Mouse (Mus musculus): Measurements from ENCODE around the gene Coa3.
A peak's percentile ranks its signal among the peaks of the same experiment; 100 is the strongest.
"Not testable (repeated sequence)": the region's sequence is repeated elsewhere in the genome, so short reads cannot be mapped to it uniquely, and the experiment has no call there.

Gene Coa3

DNA sequence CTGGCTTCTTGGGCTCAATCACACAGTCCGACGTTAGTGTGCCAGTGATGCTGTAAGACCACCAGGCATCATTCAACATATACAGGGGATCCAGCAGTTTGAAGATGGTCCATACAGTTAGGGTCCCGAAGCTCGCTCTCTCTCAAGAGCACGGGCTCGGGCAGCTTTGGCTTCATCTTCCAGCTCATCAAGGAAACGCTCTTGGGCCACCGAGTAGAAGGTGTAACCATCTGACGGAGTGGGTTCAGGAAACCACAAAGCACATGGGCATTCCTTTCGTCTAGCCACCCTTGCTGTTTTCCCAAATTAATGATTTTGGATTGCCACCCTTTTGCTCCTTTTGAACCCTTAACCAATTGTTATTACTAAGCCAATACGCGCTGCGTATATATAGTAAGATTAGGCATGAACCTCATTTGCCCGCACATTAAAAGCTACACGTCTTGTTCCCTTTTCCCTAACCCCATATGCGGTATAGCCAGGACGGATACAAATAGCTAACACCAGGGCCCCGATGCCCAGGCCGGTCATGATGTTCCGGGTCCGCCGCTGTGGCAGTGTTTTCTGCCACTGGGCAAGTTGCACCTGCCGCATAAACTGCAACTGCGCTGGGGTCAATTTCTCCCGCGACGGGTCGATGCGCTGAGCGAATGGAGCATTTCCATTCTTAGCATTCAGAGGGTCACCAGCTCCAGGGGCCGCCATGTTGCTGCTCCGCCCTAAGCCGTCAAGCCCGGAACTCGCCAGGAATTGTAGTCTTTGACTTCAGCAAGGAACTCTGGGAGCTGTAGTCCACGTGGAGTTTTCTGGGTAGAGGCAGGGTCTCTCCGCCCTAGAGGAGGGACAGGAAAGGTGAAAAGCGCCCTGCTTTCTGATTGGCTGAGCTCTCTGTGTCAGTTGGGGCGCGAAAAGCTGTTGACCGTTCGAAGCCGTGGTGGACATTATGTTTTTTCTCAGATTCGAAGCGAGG, at the start of gene Coa3, which contains the start of gene Cntd1:
Coa3 (minus strand) TSS at position 892 of the 970 bp plus-strand sequence.
Cntd1 (plus strand) TSS at position 790 of the 970 bp plus-strand sequence.
- DNase-seq: peak; percentile 98

DNA sequence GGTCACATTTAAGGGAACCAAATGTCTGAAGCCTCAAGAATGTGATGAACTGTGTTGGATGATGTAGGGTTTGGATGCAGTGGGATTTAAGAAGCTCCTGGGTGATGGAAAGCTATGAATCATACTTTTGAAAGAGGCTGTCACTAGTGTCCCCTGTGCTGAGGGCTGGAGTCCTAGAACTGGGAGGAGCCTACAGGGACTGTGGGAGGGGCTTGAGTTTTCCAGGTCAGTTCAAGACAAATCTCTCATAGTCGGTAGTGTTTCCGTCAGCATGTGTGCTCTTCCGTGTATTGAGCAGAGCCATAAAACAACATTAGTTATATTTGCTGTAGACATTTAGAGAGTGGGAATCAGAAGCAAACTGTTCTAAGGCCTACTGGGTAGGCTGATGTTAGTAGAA, 48.4 kb upstream of the Coa3 start:
- peak; percentile 34 for DNase-seq

DNA sequence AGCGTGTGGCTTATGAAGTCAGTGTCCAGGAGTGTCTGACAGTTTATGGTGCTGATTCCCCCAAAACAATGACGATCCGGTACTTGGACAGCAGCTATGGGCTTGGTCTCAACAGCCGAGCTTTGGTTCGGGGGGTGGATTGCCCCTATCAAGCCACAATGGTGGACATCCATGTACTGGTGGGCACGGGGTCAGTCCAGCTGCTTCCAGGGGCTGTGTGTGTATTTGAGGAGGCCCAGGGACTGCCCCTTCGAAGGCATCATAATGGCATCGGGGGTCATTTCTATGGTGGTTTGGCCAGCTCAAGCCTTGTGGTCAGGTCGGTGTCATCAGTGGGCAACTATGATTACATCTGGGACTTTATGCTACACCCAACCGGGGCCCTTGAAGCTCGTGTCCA, 47.2 kb upstream of the Coa3 start:
- no peak for DNase-seq

DNA sequence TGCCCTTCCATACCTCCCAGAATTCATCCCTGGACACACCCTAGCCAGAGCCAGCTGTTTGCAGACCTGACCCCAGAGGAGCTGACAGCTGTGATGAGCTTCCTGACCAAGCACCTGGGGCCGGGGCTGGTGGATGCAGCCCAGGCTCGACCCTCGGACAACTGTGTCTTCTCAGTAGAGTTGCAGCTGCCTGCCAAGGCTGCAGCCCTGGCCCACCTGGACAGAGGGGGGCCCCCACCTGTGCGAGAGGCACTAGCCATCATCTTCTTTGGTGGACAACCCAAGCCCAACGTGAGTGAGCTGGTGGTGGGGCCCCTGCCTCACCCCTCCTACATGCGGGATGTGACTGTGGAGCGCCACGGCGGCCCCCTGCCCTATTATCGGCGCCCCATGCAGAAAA, 46.3 kb upstream of the Coa3 start:
- not testable (repeated sequence) for DNase-seq

DNA sequence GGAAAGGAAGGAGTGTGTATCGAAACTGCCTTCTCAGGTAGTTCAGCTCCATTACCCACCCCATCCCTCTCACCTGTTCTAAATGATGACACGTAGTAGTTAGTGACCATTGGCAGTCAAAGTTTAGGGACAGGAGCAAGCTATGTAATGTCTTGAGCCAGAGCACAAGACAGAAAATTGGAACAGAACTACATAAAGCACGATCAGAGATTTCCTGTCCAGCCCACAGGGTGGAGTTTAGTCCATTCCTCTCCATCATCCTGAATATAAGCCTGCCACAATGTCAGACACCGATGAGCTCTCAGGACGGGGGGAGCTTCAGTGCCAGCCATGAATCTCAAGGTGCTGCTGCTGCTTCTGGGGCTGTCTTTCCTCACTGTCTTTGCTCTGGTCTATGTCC, 45.8 kb upstream of the Coa3 start, which contains the start of gene Aoc2:
Aoc2 (plus strand) TSS at position 301 of the 400 bp plus-strand sequence.
- no peak for DNase-seq

DNA sequence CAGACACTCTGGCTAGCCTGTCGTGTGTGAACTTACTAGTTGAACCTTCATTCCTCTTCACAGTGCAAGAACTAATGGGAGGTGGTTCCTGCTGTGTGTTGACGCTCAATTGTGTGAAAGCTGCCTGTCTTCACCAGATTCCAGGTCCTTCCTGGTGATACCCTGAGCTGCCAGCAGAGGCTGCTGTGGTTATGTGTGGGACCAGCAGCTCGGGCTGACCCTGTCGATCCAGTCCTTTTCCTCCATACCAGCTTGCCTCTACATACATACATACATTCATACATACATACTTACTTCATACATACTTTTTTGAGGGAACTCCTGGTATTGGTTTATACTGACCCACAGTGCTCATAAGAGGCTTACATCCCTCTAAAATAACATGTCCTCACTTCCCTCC, 44.7 kb upstream of the Coa3 start:
- DNase-seq: peak; percentile 75

DNA sequence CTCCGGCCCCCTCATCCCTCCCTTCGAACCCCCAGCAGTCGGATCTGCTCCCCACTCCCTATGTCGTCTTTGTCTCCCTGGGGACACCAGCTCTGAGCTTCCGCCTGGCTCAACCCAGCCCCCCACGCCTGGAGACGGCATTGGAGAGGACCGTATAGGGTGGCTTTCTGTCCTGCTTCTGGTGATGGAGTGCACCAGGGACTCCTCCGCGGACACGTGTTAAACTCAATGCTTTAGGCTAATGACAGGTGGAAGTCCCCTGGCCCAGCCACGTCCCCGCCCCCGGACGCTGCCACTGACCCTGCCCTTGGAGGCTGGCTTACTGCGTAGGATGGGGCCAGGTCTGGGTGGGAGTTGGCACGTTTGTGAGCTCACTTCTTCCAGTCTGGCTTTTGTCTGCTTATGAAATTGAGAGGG, 37.6 kb upstream of the Coa3 start:
- no peak for DNase-seq

DNA sequence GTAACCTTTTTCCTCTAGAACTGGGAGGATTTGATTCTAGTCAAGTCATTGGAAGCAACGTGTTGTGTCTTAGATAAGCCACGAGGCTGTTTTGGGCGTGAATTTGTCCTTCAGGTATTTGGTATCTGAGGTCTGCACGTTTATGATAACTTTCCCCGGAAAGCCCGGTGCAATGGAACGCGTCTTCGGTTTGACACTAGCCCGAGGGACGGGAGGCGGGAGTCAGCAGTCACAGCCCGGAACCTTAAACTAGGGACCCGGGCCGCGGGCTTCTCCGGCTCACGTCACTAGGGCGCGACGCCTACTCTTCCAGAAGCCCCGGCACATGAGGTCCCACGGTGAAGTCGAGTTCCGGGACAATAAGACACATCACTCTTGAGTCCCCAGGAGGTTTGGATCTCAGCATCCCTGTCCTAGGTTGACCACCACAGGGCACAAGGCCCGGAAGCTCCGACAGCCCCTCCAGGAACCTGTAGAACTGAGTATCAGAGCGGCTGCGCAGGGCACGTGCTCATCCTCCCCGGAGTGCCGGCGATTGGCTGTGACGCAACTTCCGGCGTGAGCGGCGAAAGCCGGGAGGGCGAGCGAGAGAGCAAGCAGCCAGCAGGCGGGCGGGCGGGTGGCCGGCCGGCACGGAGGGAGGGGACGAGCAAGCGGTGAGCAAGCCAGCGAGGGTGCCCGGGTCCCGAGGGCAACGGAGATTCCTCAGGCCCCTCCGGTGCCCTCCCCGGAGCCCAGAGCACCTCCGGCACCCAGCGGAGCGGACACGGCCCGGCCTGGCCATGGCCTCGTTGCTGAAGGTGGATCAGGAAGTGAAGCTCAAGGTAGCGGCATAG, 37.0 kb upstream of the Coa3 start, which contains the start of gene Psme3:
Psme3 (plus strand) TSS at position 549 of the 836 bp plus-strand sequence.
- DNase-seq: peak; percentile 97

DNA sequence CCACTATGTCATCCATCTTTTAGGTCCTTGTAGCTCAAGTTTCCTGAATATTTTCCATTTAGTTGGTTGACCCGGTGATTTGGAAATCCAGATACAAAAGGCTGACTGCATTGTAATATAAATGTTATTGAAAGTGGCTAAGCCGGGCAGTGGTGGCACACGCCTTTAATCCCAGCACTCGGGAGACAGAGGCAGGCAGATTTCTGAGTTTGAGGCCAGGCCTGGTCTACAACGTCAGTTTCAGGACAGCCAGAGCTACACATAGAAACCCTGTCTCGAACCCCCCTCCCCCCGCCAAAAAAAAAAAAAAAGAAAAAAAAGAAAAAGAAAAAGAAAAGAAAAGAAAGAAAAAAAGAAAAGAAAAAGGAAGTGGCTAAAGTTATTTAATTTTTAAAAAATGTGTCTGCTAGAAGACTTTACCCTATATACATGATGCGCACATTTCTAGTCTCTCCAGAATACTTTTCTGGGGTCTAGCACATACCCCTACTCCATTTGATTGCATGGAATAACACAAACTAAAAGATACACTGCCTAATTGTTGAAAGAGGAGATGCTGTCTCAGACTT, 36.3 kb upstream of the Coa3 start:
- DNase-seq: no peak

DNA sequence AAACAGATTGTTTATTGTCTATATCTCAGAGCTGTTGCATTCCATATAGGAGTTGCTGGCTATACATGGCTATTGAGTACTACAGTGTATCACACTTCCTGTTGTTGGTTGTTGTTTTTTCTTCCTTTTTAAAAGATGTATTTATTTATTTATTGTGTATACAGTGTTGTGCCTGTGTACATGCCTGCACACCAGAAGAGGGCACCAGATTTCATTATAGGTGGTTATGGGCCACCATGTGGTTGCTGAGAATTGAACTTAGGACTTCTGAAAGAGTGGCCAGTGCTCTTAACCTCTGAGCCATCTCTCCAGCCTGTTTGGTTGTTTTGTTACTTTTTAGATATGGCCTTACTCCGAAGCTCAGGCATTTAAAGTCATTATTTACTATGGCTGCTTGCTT, 35.7 kb upstream of the Coa3 start:
- no peak for DNase-seq

DNA sequence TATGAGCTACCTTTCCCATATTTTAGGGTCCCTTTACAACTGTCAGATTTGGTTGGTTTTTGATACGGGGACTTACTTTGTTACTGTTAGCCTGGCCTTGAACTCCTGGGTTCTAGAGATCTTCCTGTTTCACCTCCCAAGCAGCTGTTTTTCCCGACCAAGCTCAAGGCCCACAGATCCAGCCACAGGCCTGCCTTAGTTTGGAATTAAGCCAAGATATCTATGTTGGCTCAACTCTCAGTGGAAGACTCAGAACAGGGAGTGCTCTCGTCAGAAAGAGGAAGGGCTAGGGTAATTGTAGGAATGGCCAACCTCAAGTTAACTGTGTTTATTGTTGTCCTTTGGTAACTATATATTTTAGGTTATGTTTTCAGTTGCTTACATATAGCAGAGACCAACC, 33.2 kb upstream of the Coa3 start:
- no peak for DNase-seq

DNA sequence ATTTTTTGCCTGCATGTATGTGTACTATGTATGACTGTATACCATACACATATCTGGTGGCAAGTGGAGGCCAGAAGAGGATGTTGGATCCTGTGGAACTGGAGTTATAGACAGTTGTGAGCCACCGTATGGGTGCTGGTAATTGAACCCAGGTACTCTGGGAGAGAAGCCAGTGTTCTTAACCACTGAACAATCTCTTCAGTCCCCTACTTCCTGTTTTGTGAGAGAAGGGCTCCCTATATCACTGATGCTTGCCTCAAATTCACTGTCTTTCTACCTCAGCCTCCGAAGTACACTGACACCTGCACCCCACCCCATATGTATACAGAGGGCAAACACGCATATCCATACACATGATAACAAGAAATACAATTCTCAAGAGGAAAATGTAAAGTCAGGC, 32.2 kb upstream of the Coa3 start:
- DNase-seq: no peak

DNA sequence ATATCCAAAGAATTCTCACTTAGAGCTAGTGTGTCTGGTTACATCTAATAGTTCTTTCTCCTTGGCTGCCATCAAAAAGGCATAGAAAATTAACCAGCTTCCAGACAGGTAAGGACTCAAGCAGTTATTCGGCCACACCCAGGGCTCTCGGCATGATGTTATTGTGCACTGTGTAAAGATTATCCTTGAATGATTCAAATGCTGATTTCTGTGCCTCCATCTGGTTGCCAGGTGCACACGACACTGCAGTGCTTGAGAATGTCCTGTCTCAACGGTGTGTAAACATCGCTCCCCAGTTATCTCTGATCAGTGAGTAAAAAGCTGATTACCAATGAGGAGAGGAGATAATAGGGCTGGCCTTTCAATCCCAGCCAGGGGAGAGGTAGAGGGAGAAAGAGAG, 28.8 kb upstream of the Coa3 start:
- no peak for DNase-seq

DNA sequence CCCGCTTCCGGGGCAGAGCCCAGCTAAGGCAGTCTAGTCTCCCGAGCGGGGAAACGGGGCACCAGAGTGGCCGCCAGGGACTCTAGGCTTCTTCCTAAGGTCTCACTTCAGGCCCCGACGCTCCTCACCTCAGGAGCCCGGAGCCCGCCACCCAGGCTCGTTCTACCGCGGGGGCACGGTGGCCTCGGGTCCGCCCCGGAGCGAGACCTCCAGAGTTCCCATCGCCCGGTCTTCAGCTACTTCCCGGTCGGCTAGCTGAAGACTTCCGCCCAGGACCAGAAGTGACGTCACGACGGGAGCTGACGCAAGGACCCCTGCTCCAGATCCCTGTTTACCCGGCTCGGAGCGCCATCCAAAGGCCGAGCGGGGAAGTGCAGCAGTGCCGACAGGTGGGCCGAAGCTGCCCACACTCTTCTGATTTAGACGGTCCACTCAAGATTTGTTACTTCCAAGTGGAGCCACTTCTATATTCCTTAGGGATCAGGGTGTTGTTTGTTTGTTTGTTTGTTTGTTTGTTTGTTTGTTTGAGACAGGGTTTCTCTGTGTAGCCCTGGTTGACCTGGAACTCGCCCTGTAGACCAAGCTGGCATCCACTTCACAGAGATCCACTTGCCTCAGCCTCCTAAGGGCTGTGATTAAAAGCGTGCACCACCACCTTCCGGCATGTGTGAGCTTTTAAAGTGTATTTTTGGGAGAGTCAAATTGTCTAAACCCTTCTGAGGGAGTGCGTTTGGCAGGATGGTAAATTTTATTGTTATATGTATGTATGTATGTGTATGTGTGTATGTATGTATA, 23.3 kb upstream of the Coa3 start, which contains the start of gene Becn1:
Becn1 (minus strand) TSS at position 283 of the 795 bp plus-strand sequence.
- peak; percentile 97 for DNase-seq

DNA sequence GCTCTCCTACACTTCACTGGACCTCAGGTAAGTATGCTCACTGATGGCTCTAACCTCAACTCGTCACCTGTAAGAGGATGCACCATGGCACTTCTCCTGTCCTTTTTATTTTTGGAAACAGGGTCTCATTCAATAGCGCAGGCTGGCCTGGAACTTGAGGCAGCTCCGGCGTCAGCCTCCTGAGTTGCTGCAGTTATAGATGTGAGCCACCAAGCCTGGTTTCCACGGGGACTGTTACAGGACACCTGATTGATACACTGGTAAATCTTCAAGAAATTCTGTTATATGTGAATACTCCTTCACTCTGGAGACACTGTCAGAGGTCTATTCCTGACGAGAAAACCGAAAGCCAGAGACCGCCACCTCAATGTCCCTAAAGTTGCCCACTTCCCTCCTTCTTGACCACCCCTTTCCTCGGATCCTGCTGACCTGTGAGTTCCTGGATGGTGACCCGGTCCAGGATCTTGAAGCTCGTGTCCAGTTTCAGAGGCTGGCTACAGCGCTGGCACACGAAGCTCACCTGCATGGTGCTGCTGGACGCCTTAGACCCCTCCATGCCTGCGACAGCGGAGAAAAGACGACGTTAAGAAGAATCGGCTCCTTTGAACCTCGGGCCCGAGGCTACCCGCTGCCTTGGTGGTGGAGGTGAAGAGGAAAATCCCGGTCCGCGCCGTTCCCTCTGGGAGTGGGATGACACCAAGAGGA, 22.5 kb upstream of the Coa3 start:
- DNase-seq: no peak

DNA sequence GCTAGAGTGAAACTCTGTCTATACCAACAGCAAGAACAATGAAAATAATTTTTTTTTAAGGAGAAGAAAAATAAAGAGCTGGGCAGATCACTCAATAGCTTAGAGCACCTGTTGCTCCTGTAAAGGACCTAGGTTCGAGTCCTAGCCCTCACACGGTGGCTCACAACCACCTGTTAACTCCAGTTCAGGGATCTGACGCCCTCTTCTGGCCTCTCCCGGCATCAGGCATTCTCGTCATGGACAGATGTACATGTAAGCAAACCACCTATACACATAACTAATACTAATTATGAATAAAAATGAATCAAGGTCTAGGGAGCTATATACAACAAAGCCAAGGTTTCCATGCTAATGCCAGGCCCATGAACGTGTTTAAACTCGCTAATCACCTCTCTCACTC, 22.0 kb upstream of the Coa3 start:
- DNase-seq: no peak

DNA sequence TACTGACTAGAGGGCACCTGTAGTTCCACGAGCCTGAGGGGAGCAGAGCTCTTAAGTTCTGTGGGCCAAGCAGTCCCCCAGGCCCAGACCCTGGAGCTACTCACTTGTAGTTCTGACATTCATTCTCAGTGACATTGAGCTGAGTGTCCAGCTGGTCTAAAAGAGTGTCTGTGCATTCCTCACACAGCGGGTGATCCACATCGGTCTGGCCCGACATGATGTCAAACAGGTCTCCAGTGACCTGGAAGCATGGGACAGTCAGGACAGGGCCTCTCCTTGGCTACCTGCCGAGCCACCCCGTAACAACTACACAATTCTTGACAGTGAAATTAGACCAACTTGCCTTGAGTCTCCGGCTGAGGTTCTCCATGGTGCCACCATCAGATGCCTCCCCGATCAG, 16.3 kb upstream of the Coa3 start:
- peak; percentile 55 for DNase-seq

DNA sequence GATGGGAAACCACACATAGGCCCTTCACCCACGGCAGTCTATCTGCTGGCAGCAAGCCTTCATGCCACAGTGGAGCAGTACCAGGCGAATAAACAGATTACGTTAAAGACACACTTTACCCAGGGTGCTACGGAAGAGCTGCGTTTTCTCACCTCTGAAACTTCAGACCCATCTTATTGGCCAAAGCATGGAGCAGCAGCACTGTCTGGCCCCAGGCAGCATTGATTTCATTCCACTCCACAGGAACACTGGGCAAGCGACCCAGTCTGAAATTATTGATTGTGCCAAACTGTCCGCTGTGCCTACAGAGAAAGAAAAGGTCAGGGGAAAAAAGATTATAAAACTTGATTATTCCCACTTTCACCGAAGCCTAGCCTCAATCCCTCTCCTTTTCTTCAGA, 12.3 kb upstream of the Coa3 start:
- DNase-seq: no peak

DNA sequence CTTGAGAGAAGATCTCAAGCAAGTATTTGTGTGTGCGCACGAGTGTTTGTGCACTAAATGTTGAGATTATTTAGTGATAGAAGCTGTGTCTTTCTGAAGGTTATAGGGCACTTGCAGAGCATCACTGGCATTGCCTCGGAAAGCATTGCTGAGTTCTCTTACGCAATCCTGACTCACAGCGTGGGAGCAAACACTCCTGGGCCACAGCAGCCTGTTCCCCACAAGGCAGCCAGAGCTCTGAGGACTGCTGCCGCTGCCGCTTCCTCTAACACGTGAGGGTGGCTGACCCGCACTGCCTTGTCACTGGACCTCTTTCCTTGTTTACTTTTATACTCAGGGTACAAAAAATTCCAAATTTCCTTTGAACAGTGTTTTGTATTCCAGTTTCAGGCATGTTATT, 8.4 kb upstream of the Coa3 start:
- no peak for DNase-seq

DNA sequence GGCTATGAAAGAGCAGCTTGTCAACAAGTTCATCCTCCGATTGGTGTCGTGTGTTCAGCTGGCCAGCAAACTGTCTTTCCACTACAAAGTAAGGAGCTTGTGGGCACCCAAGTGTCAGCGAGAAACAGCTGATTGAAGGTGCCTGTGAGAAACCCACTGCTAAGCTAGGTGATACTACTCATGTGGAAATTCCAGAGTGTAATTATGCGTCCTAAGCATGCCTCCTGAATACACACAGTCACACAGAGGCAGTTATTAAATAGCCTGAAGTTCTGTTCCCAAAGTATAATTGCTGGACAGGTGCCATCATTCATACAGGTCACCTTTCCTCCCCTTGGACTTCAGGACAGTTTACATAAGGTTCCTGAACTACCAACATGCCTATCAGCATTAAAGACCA, 4.9 kb upstream of the Coa3 start:
- DNase-seq: no peak

DNA sequence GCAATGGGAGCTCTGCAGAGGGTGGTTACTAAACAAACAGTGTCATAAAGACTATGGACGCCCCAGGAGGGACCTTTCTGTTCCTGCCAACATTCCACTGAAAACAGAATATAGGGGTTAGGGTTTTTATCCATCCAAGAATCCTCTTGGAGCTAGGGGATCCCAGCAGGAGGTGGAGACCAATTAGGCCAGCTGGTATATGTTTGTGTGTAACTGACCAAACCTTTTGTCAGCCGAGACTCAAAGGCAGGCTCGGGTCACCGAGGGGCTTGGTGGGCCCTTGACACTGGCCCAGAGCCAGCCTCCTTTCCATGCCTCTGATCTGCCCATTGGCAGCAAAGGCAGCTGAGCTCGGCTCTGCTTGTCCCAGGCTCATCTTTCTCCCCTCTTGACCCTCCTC, 4.0 kb upstream of the Coa3 start:
- DNase-seq: peak; percentile 75

DNA sequence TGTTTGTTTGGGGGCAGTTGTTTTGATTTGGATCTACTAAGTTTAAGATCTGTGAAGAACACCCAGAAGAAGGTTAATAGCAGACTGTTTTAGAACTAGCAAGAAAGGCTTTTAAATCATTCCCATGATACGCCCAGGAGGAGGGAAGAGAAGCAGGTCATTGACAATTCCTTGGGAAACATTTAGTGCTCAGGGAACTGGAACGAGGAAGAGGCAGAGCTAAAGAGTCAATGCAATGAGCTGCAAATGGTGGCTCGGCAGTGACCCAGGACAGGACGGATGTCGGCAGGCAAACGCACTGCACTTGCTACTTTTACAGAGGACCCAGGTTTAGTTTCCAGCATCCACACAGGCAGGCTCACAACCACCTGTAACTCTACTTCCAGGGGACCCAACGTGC, 1.9 kb upstream of the Coa3 start:
- no peak for DNase-seq
